Mouse (Mus musculus) liver, embryonic 14.5 days (tissue): ENCODE data around the gene Ehhadh. TPM values are rescaled to one million over a fixed set of nuclear protein-coding genes. Genes with fewer than 3 reads are reported as not detected.

ENCODE experiments used
- ATAC-seq: fragments of 200-750 bp; cut with Nextera tagmentation; 2 replicates; pipeline ENCODE4 v1.8.0; 2017; ENCODE audit warnings: moderate number of reproducible peaks, mild to moderate bottlenecking, moderate library complexity; ENCODE audit not compliant: insufficient read depth
- DNase-seq, 3 experiments: peaks; one replicate each; pipeline ENCODE4 v3.0.0-alpha.2; 2012 to 2013; ENCODE audit warnings: low read depth in 3 of 3, low spot score in 3 of 3
- H3K27ac ChIP-seq: fragments of 300-500 bp; sonication (generic); 2 replicates; pipeline ENCODE4 v1.5.1; 2014; ENCODE audit warnings: moderate library complexity, mild to moderate bottlenecking, control low read depth, inconsistent platforms
- H3K27me3 ChIP-seq: fragments of 300-500 bp; sonication (generic); 2 replicates; pipeline ENCODE4 v1.6.1; 2014; ENCODE audit warnings: mild to moderate bottlenecking, low read length, moderate library complexity; ENCODE audit not compliant: control insufficient read depth, insufficient read depth
- H3K36me3 ChIP-seq: fragments of 300-500 bp; sonication (generic); replicated peaks from 2 replicates; pipeline ENCODE4 v1.6.1; 2014; ENCODE audit warnings: low read depth; ENCODE audit not compliant: control insufficient read depth, insufficient read depth
- H3K4me1 ChIP-seq, 2 experiments: fragments of 200-500 bp in 1 of 2; fragments of 300-500 bp in 1 of 2; sonication (generic) in 1 of 2; replicated peaks; 2 replicates each; pipeline ENCODE4 v1.6.1; 2012 to 2014; ENCODE audit warnings: antibody characterized with exemption in 1 of 2, inconsistent platforms in 1 of 2, low read length in 1 of 2; ENCODE audit not compliant: control insufficient read depth in 2 of 2, insufficient read depth in 2 of 2
- H3K4me2 ChIP-seq: fragments of 300-500 bp; sonication (generic); 2 replicates; pipeline ENCODE4 v1.6.1; 2014; ENCODE audit warnings: low read depth, mild to moderate bottlenecking, control low read depth, moderate library complexity
- H3K4me3 ChIP-seq, 2 experiments: fragments of 200-500 bp in 1 of 2; fragments of 300-500 bp in 1 of 2; sonication (generic) in 1 of 2; 2 replicates each; pipeline ENCODE4 v1.5.1; 2012 to 2014; ENCODE audit warnings: low read depth in 2 of 2, low read length in 2 of 2, mild to moderate bottlenecking in 2 of 2, control low read depth in 1 of 2, inconsistent platforms in 1 of 2, moderate library complexity in 1 of 2; ENCODE audit not compliant: insufficient read depth in 1 of 2
- H3K9ac ChIP-seq: fragments of 300-500 bp; sonication (generic); replicated peaks from 2 replicates; pipeline ENCODE4 v1.6.1; 2014; ENCODE audit warnings: mild to moderate bottlenecking, control low read depth, moderate library complexity
- H3K9me3 ChIP-seq: fragments of 300-500 bp; sonication (generic); 2 replicates; pipeline ENCODE4 v1.6.1; 2016; ENCODE audit warnings: low read length, mixed read lengths; ENCODE audit not compliant: control insufficient read depth
- CTCF ChIP-seq: IDR thresholded peaks from 2 replicates; pipeline ENCODE4 v1.5.1; 2016; ENCODE audit warnings: antibody characterized with exemption, low read depth, control low read depth
- EP300 ChIP-seq: IDR thresholded peaks from 2 replicates; pipeline ENCODE4 v1.6.1; 2016; ENCODE audit warnings: antibody characterized with exemption, low read depth
- WGBS: fragments of 180-500 bp; shearing (Covaris S2); extraction: QIAGEN DNeasy Blood & Tissue Kit; methylation state at CpG from one replicate; pipeline ENCODE4 v1.1.7; 2014; ENCODE audit not compliant: insufficient replicate concordance; 5-methylcytosine and 5-hydroxymethylcytosine counted together
- polyA plus RNA-seq, 2 experiments: library from polyadenylated mRNA; depleted of rRNA in 1 of 2; stranded (reverse) in 1 of 2; unstranded in 1 of 2; fragments of >200 nt; fragmentation: Nextera tagmentation in 1 of 2; extraction: Ambion mirVana in 1 of 2; gene quantifications; 2 replicates each; pipeline versions ENCODE4 v1.2.1 to v1.2.3; 2012 to 2014

The Ehhadh gene
- polyA plus RNA-seq, 2 experiments, result 7.7 to 8.1 TPM

DNA sequence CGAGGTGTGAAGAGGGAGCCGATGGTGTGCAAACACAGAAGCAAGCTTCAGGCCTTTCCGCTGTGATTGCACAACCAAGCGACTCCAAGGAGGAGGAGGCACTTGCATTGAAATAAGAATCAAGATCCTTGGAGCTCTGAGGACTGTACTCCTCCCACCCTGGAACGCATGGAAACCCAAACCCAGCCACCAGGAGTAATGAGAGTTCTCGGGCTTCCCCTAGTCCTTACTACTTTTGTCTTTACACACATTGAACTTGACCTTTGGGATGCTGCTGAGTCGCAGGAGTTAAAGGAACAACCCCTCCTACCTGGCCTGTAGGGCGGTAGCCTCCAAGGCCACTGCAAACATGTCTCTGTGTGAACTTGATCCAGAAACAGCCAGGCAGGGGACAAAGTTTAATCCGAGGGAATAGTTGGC is 38.0 kb upstream of the Ehhadh start:
- no peaks in the 10 kb centered on the region for H3K36me3 ChIP-seq
- whole genome bisulfite sequencing, result 48% methylated on average over 9 of the region's 9 CpGs
- no peak for TF ChIP-seq CTCF
- TF ChIP-seq EP300, result no peak
- H3K9me3 ChIP-seq, result no peaks in the 10 kb centered on the region
- no peaks in the 10 kb centered on the region for H3K27me3 ChIP-seq
- ATAC-seq, result no peak
- H3K4me1 ChIP-seq, result 0 out of 4 replicates have a peak, but pooled peaks cover 0 to under 1% of the 10 kb centered on the region in 2 experiments
- DNase-seq, result no peak
- H3K4me3 ChIP-seq, result no peak overlapping the region
- no peak overlapping the region for H3K4me2 ChIP-seq
- H3K27ac ChIP-seq, result no peak overlapping the region
- no peak overlapping the region for H3K9ac ChIP-seq

DNA sequence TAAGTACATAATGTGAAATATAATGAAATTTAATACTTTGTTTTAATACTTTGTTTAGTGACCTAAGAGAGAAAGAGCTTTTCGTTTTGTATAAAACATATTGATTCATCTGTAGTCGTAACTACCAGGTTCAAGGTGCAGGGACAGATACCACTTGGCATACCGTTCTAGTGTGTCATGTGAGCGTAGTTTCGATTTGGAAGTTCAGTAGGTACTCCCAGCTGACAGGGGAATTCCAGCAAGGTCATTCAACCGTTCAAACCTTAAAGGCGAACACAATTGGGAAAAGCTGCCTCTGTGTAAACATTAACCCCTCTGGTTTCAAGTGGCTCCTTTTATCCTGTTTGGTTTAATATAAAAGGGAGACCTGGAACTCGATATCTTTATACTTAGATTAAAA is 31.0 kb upstream of the Ehhadh start:
- no peak overlapping the region for H3K27ac ChIP-seq
- no peaks in the 10 kb centered on the region for H3K36me3 ChIP-seq
- peaks cover 0 to 16% of the 10 kb centered on the region in 2 experiments; a peak in 3 of 4 replicates for H3K4me1 ChIP-seq
- no peak overlapping the region for H3K9ac ChIP-seq
- no peak overlapping the region for H3K4me3 ChIP-seq
- H3K9me3 ChIP-seq, result no peaks in the 10 kb centered on the region
- peak; percentile 59; the same call in 1 of the 2 replicates for ATAC-seq
- 59% methylated on average over 8 of the region's 8 CpGs for WGBS
- no peak overlapping the region for H3K4me2 ChIP-seq
- DNase-seq, result peak in 1 of 3 experiments; percentile 20
- H3K27me3 ChIP-seq, result no peaks in the 10 kb centered on the region
- no peak for TF ChIP-seq CTCF
- TF ChIP-seq EP300, result no peak

DNA sequence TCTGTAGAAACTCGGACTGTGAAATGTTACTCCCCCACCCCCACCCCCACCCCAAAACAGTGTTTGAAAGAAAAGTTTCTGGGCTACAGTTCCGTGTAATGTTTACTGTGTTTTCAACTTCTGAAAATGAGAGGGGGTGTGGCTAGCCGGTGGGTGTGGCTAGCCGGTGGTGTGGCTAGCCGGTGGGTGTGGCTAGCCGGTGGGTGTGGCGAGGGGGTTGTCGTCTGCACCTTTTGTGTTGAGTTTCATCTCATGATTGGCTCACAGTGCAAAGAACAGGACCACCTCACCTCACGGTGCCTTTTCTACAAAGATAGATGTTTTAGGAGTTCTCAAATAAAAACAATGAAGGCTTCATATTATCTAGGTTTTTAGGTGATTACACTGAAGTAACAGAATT is 30.5 kb upstream of the Ehhadh start:
- H3K4me1 ChIP-seq, result peaks cover 0 to 20% of the 10 kb centered on the region in 2 experiments; a peak in 3 of 4 replicates
- no peak overlapping the region for H3K27ac ChIP-seq
- TF ChIP-seq CTCF (no peak), EP300 (no peak)
- 19% methylated on average over 9 of the region's 9 CpGs for WGBS
- peak overlapping the region; percentile 28 for H3K4me2 ChIP-seq
- no peaks in the 10 kb centered on the region for H3K27me3 ChIP-seq
- no peak overlapping the region for H3K4me3 ChIP-seq
- ATAC-seq (peak; percentile 34; the same call in 1 of the 2 replicates), DNase-seq (peak in 1 of 3 experiments; percentile 32)
- no peaks in the 10 kb centered on the region for H3K36me3 ChIP-seq
- H3K9ac ChIP-seq, result no peak overlapping the region
- no peaks in the 10 kb centered on the region for H3K9me3 ChIP-seq

DNA sequence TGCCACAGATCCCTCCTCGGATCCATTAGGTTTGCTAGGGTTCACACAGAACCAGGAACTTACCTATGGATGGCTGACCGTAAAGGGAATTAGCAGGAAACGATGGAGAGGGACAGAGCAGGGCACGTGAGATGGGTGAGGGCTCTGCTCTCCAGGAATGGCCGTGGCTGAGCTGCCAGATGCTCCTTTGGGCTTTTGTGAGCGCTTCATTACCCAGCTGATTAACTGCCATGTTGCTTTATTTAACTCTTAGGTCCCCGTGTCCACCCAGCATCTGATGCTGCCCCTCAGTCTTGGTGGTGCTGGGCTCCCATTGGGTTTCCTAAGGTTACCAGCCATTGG is 28.0 kb upstream of the Ehhadh start:
- TF ChIP-seq EP300, result no peak
- no peak for TF ChIP-seq CTCF
- Histone ChIP-seq H3K27me3 (no peaks in the 10 kb centered on the region), H3K4me1 (peaks cover 0 to 22% of the 10 kb centered on the region in 2 experiments; a peak in 3 of 4 replicates), H3K36me3 (no peaks in the 10 kb centered on the region), H3K4me2 (no peak overlapping the region), H3K9ac (no peak overlapping the region), H3K27ac (no peak overlapping the region), H3K9me3 (no peaks in the 10 kb centered on the region), H3K4me3 (no peak overlapping the region)
- no peak for DNase-seq
- 60% methylated on average over 7 of the region's 7 CpGs for WGBS
- ATAC-seq, result no peak

DNA sequence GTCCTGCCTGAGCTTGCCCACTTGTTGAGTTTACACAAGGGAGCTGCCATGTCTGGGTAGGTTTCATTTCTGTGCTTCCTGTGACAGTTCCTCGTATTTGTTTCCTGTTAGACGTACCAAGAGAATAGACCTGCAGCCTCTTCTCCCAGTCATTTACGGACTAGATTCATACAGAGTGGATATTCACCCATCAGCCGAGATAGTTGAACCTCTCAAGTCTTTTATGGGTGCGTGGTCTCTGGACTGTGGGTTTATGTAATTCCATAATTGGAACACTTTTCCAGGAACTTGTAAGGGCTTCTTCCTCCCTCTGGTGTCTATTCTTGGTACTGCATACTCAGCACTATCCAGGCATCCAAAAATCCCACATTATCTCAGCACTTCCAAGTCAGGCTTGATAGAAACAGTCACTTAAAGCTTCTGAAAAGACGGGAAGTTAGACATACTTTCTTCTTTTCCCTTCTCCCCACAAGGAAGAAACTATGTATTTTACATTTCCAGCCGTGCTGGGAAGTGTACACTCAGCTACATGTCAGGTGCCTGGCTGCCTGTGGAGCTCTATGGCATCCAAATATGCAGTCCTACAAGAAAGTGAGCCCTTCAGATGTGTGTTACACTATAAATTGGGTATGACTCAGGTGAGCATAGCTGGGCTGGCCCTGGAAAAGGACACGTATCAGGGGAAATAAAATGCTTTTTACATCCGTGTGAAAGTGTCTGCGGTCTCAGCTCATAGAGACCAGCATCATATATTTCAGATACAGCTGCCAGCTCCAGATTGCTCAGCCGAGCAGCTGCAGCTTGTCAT is 27.5 kb upstream of the Ehhadh start:
- Histone ChIP-seq H3K27ac (no peak overlapping the region), H3K27me3 (no peaks in the 10 kb centered on the region), H3K4me3 (no peak overlapping the region), H3K9me3 (no peaks in the 10 kb centered on the region), H3K4me2 (no peak overlapping the region; the same call in 1 of the 2 replicates), H3K36me3 (no peaks in the 10 kb centered on the region), H3K4me1 (peaks cover 0 to 20% of the 10 kb centered on the region in 2 experiments; a peak in 3 of 4 replicates), H3K9ac (no peak overlapping the region)
- ATAC-seq, result no peak
- TF ChIP-seq CTCF (peak; percentile 72), EP300 (no peak; the same call in 1 of the 2 replicates)
- 48% methylated on average over 11 of the region's 11 CpGs for WGBS
- no peak for DNase-seq
